Mouse (Mus musculus): ENCODE measurements at regions not wholly inside any gene's neighbourhood (a gene's known extent, or its start where the extent isn't known, plus 50 kb on each side); places are given as distances from the start of the nearest gene placed in this dataset.

- no peak for TF ChIP-seq POLR2A (IDR thresholded peaks at IDR 0.05; ENCODE audit: borderline replicate concordance, extremely low read depth, insufficient read depth, insufficient read length, poor library complexity, severe bottlenecking)
- TF ChIP-seq CTCF (IDR thresholded peaks at IDR 0.05; ENCODE audit: borderline replicate concordance, extremely low read depth, insufficient read depth, insufficient read length), result no peak
- DNase-seq (ENCODE audit: low read depth), result peak; percentile 71
Measured at GRCm38 (mm10) chr16:42745943-42746675, 129.6 kb upstream of the Zbtb20 start.

GRCm38 (mm10) chr16:42743538-42743937 is 132.1 kb upstream of the Zbtb20 start:
- TF ChIP-seq POLR2A (IDR thresholded peaks at IDR 0.05; ENCODE audit: borderline replicate concordance, extremely low read depth, insufficient read depth, insufficient read length, poor library complexity, severe bottlenecking) (no peak), CTCF (IDR thresholded peaks at IDR 0.05; ENCODE audit: borderline replicate concordance, extremely low read depth, insufficient read depth, insufficient read length) (no peak)
- peak; percentile 67 for DNase-seq (ENCODE audit: low read depth)

DNA sequence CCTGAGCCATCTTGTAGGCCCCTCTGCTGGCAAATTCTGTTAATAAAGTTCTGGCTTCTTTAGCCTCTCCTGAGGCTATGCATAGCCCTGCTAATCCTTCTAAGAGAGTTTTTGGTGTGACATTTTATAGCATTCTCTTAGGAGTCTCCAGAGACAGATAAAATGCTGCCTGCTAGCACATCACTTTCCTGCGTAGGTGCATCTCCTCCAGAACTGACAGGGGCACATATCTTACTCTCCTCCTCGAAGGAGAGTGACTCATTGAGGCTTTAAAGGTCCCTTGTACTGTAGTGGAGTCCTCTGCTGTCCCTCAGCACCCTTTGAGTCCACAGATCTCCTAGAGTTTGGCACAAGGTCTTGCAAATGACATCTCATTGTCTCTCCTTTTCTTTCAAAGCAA is 132.6 kb upstream of the Zbtb20 start:
- no peak for DNase-seq (ENCODE audit: low read depth)
- TF ChIP-seq CTCF (IDR thresholded peaks at IDR 0.05; ENCODE audit: borderline replicate concordance, extremely low read depth, insufficient read depth, insufficient read length), result no peak
- TF ChIP-seq POLR2A (IDR thresholded peaks at IDR 0.05; ENCODE audit: borderline replicate concordance, extremely low read depth, insufficient read depth, insufficient read length, poor library complexity, severe bottlenecking), result no peak

DNA sequence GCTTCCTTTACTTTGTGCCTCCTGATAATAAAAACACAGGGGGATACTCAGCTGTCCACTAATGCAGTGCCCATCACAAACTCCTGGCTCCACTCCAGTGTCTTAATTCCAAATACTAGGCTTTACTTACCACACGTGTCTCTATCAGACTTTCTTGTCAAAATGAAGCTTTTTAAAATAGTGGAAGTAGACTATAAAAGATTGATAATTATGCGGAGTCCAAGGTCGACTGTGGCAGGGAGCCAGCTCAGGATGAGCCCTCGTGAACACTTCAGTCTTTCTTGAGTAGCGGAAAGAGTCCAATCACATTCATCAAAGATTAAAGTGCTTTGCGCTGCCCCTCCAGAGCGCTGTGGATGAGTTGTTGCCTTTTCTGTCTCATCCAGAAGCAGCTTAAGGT is 147.9 kb upstream of the Zbtb20 start:
- no peak for DNase-seq (ENCODE audit: low read depth)
- TF ChIP-seq POLR2A (IDR thresholded peaks at IDR 0.05; ENCODE audit: borderline replicate concordance, extremely low read depth, insufficient read depth, insufficient read length, poor library complexity, severe bottlenecking), result no peak

GRCm38 (mm10) chr16:42719915-42720314 is 155.8 kb upstream of the Zbtb20 start:
- DNase-seq (ENCODE audit: low read depth), result no peak
- TF ChIP-seq POLR2A (IDR thresholded peaks at IDR 0.05; ENCODE audit: borderline replicate concordance, extremely low read depth, insufficient read depth, insufficient read length, poor library complexity, severe bottlenecking) (no peak), CTCF (IDR thresholded peaks at IDR 0.05; ENCODE audit: borderline replicate concordance, extremely low read depth, insufficient read depth, insufficient read length) (no peak)

DNA sequence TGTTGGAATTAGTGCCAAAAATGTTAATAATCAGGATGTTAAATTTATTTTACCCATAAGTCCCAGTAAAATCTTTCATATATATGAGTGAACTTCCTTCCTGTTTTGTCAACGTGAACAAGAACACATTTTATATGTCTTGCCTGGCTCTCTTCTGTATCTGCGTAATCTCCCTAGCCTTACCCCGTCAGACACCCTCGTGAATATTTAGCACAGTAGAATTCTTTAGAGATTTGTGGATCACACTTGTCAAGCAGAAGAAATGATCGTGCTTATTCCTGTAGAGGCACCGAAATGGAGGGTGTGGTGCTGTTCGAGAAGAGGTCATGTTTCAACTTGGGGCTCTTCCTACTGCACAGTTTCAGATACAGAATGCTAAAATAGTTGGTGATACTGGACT is 157.2 kb upstream of the Zbtb20 start:
- TF ChIP-seq CTCF (IDR thresholded peaks at IDR 0.05; ENCODE audit: borderline replicate concordance, extremely low read depth, insufficient read depth, insufficient read length) (no peak), POLR2A (IDR thresholded peaks at IDR 0.05; ENCODE audit: borderline replicate concordance, extremely low read depth, insufficient read depth, insufficient read length, poor library complexity, severe bottlenecking) (no peak)
- DNase-seq (ENCODE audit: low read depth), result peak; percentile 48

- TF ChIP-seq CTCF (IDR thresholded peaks at IDR 0.05; ENCODE audit: borderline replicate concordance, extremely low read depth, insufficient read depth, insufficient read length) (no peak), POLR2A (IDR thresholded peaks at IDR 0.05; ENCODE audit: borderline replicate concordance, extremely low read depth, insufficient read depth, insufficient read length, poor library complexity, severe bottlenecking) (no peak)
- DNase-seq (ENCODE audit: low read depth), result peak; percentile 97
Measured at GRCm38 (mm10) chr16:42717828-42718412, 157.8 kb upstream of the Zbtb20 start.

GRCm38 (mm10) chr16:42717075-42717827 is 158.4 kb upstream of the Zbtb20 start:
- TF ChIP-seq POLR2A (IDR thresholded peaks at IDR 0.05; ENCODE audit: borderline replicate concordance, extremely low read depth, insufficient read depth, insufficient read length, poor library complexity, severe bottlenecking), result no peak
- TF ChIP-seq CTCF (IDR thresholded peaks at IDR 0.05; ENCODE audit: borderline replicate concordance, extremely low read depth, insufficient read depth, insufficient read length), result no peak
- peak; percentile 65 for DNase-seq (ENCODE audit: low read depth)

GRCm38 (mm10) chr16:42702676-42703075 is 173.0 kb upstream of the Zbtb20 start:
- DNase-seq (ENCODE audit: low read depth), result peak; percentile 44
- no peak for TF ChIP-seq POLR2A (IDR thresholded peaks at IDR 0.05; ENCODE audit: borderline replicate concordance, extremely low read depth, insufficient read depth, insufficient read length, poor library complexity, severe bottlenecking)
- no peak for TF ChIP-seq CTCF (IDR thresholded peaks at IDR 0.05; ENCODE audit: borderline replicate concordance, extremely low read depth, insufficient read depth, insufficient read length)

- TF ChIP-seq CTCF (IDR thresholded peaks at IDR 0.05; ENCODE audit: borderline replicate concordance, extremely low read depth, insufficient read depth, insufficient read length) (no peak), POLR2A (IDR thresholded peaks at IDR 0.05; ENCODE audit: borderline replicate concordance, extremely low read depth, insufficient read depth, insufficient read length, poor library complexity, severe bottlenecking) (no peak)
- no peak for DNase-seq (ENCODE audit: low read depth)
Measured at GRCm38 (mm10) chr16:42681196-42681595, 194.5 kb upstream of the Zbtb20 start.

DNA sequence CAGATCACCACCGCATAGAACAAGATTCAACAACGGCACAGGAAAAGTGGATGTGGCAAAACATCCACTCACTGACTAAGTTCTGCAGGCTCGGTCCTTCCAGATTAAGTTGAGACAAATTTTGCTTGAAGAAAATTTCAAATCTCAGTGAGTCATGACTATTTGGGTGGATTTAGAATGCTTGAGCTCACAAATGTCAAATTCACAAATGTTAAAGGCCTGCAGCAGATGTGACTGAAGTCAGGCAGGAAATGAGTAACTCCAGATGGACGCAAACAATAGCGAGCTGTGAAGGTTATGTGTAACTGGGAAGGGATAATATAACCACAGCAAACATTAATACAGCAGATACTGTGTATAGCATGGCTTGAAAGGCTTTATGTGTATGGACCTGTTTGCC is 198.5 kb upstream of the Zbtb20 start:
- TF ChIP-seq CTCF (IDR thresholded peaks at IDR 0.05; ENCODE audit: borderline replicate concordance, extremely low read depth, insufficient read depth, insufficient read length) (no peak), POLR2A (IDR thresholded peaks at IDR 0.05; ENCODE audit: borderline replicate concordance, extremely low read depth, insufficient read depth, insufficient read length, poor library complexity, severe bottlenecking) (no peak)
- no peak for DNase-seq (ENCODE audit: low read depth)
